Mouse (Mus musculus) urinary bladder, adult 2 months (tissue): ENCODE results near the gene Tmem88. TPM values are rescaled to one million over a fixed set of nuclear protein-coding genes. Genes with fewer than 3 reads are reported as not detected.

Experiments used
- DNase-seq: peaks from one replicate; pipeline ENCODE4 v3.0.0; 2022; ENCODE audit warnings: low spot score
- polyA plus RNA-seq: library from polyadenylated mRNA; depleted of rRNA; stranded (reverse); fragments of >200 nt; gene quantifications from 2 replicates; pipeline ENCODE4 v1.2.3, GENCODE M21; 2012; rRNA removed

The Tmem88 gene
- polyA plus RNA-seq, 1 experiment, result 11.5 TPM

- no peak for DNase-seq
Measured at GRCm38 (mm10) chr11:69364376-69364775, 33.7 kb downstream of the Tmem88 start.

GRCm38 (mm10) chr11:69362479-69362878 lies 35.6 kb downstream of the Tmem88 start:
- no peak for DNase-seq

- DNase-seq, result no peak
Measured at GRCm38 (mm10) chr11:69362021-69362420, 36.0 kb downstream of the Tmem88 start.

GRCm38 (mm10) chr11:69357690-69358089 lies 40.3 kb downstream of the Tmem88 start:
- no peak for DNase-seq

GRCm38 (mm10) chr11:69356544-69356943 lies 41.5 kb downstream of the Tmem88 start:
- no peak for DNase-seq

Other genes starting within 250 kb of the Tmem88 start
- 0.03 TPM in 1 of 2 replicates, not detected in the other for gene Alox12b, start 241.2 kb downstream of the Tmem88 start, polyA plus RNA-seq
- gene Alox8, start 200.4 kb downstream of the Tmem88 start, polyA plus RNA-seq, result 0.14 and 0.60 TPM in 2 replicates
- gene Gucy2e, start 161.2 kb downstream of the Tmem88 start, polyA plus RNA-seq, result 0.01 and 0.03 TPM in 2 replicates
- 9.2 and 10.8 TPM in 2 replicates for gene Cntrob, start 74.5 kb downstream of the Tmem88 start, polyA plus RNA-seq
- gene Trappc1, start 74.3 kb downstream of the Tmem88 start, polyA plus RNA-seq, result 56.2 and 60.4 TPM in 2 replicates
- 1.6 TPM in 2 replicates for gene Kcnab3, start 72.0 kb downstream of the Tmem88 start, polyA plus RNA-seq
- gene Rnf227, start 57.8 kb downstream of the Tmem88 start, polyA plus RNA-seq, result 3.0 and 4.2 TPM in 2 replicates
- 85.5 and 132 TPM in 2 replicates for gene Chd3, start 28.8 kb downstream of the Tmem88 start, polyA plus RNA-seq
- 143 and 188 TPM in 2 replicates for gene Naa38, start 2.7 kb downstream of the Tmem88 start, polyA plus RNA-seq
- gene Cyb5d1, start 2.6 kb downstream of the Tmem88 start, polyA plus RNA-seq, result 43.0 and 48.0 TPM in 2 replicates
- 3.3 and 10.7 TPM in 2 replicates for gene Kdm6b, start 15.4 kb upstream of the Tmem88 start, polyA plus RNA-seq
- 0.19 and 0.22 TPM in 2 replicates for gene Dnah2, start 150.9 kb upstream of the Tmem88 start, polyA plus RNA-seq
- 0.99 and 1.1 TPM in 2 replicates for gene Efnb3, start 162.0 kb upstream of the Tmem88 start, polyA plus RNA-seq
- gene Wrap53, start 182.0 kb upstream of the Tmem88 start, polyA plus RNA-seq, result 7.2 and 7.3 TPM in 2 replicates
- gene Trp53, start 182.1 kb upstream of the Tmem88 start, polyA plus RNA-seq, result 77.8 and 85.8 TPM in 2 replicates
- 23.5 and 46.2 TPM in 2 replicates for gene Atp1b2, start 207.7 kb upstream of the Tmem88 start, polyA plus RNA-seq
- gene Shbg, start 219.7 kb upstream of the Tmem88 start, polyA plus RNA-seq, result not detected in 2 replicates
- 18.4 and 19.5 TPM in 2 replicates for gene Sat2, start 223.8 kb upstream of the Tmem88 start, polyA plus RNA-seq
- 74.8 and 85.8 TPM in 2 replicates for gene Fxr2, start 234.8 kb upstream of the Tmem88 start, polyA plus RNA-seq